Mouse (Mus musculus) Patski (cell line): Measurements from ENCODE around the gene Zdhhc6. TPM values are rescaled to one million over a fixed set of nuclear protein-coding genes. Genes with fewer than 3 reads are reported as not detected.

Experiments
- ATAC-seq: fragments of 100-300 bp; one replicate; pipeline ENCODE4 v1.8.0; 2021
- CTCF ChIA-PET: fragments of 350-600 bp; sonication (Branson Sonifier 250); formaldehyde crosslinking; loops from one replicate; lab custom pipeline; 2022; ENCODE audit warnings: inconsistent platforms; lab: Charles Lee
- POLR2A ChIA-PET: fragments of 350-600 bp; sonication (Branson Sonifier 250); formaldehyde crosslinking; loops from one replicate; lab custom pipeline; 2022; ENCODE audit warnings: antibody characterized with exemption, inconsistent platforms; lab: Charles Lee
- DNase-seq: peaks from one replicate; pipeline ENCODE4 v3.0.0-alpha.2; 2011; ENCODE audit warnings: low read depth, low spot score
- H3K27me3 ChIP-seq: fragments of 371-371 bp; one replicate; pipeline ENCODE4 v1.5.1; 2021
- CTCF ChIP-seq: fragments of 100-300 bp; IDR thresholded peaks from one replicate; pipeline ENCODE4 v1.5.1; 2021
- in situ Hi-C: fragments of 300-500 bp; cut with MboI; formaldehyde crosslinking; loops from 3 replicates; pipeline ENCODE4 v1.11.1; 2018; ENCODE audit warnings: low pct_unique_long_range_greater_than_20kb, mixed read lengths
- polyA plus RNA-seq: library from polyadenylated mRNA; unstranded; gene quantifications from one replicate; pipeline ENCODE4 v1.2.3, GENCODE M21; 2021

Zdhhc6 gene
- polyA plus RNA-seq, 1 experiment from 2014 or later: 85.5 TPM

GRCm38 (mm10) chr19:55336441-55336840 lies 20.6 kb upstream of the Zdhhc6 start:
- H3K27me3 ChIP-seq: no peaks in the 10 kb centered on the region
- no peak for DNase-seq
- in situ Hi-C loops: loop anchor here (5.0 to 10.0 kb wide), 4 partner anchors 556 to 916 kb away; no protein-coding TSS in a partner anchor
- POLR2A ChIA-PET: no interaction called here
- CTCF ChIA-PET: interaction anchor here (1.1 to 1.8 kb wide), 5 partner anchors 10 to 865 kb away, joined by 3 to 6 read pairs (median 4); no protein-coding TSS in a partner anchor
- ATAC-seq: no peak
- no peak for TF ChIP-seq CTCF

DNA sequence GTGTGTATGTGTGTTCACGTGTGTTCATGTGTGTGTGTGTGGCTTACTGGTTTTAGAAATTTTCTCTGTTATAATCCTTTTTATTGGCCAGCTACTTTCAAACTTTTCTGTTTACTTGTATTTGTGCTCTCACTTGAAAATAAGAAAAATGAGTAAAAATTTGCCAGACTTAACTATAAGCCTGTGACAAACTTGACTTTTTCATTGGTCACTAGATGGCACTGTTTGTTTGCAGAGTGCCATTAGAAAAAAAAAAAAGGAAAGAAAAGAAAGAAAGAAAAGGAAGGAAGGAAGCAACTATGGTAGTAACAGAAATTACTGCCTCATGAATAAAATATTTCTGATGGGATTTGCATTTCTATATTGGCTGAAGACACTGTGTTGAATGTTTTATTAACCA lies 20.0 kb upstream of the Zdhhc6 start:
- no peaks in the 10 kb centered on the region for H3K27me3 ChIP-seq
- in situ Hi-C loops: loop anchor here (5.0 to 10.0 kb wide), 4 partner anchors 556 to 916 kb away; no protein-coding TSS in a partner anchor
- TF ChIP-seq CTCF: peak; percentile 58
- DNase-seq: no peak
- ChIA-PET POLR2A (no interaction called here), CTCF (interaction anchor here (1.1 to 1.8 kb wide), 4 partner anchors 10 to 799 kb away, joined by 3 to 5 read pairs (median 4); no protein-coding TSS in a partner anchor)
- ATAC-seq: no peak

- peak; percentile 67 for ATAC-seq
- CTCF ChIA-PET: interaction anchor here (0.6 to 4.1 kb wide), 29 partner anchors 8 to 1532 kb away, joined by 3 to 19 read pairs (median 4); no protein-coding TSS in a partner anchor
- in situ Hi-C loops: loop anchor here (10.0 kb wide), 1 partner anchor 862 kb away; no protein-coding TSS in a partner anchor
- DNase-seq: no peak
- H3K27me3 ChIP-seq: no peaks in the 10 kb centered on the region
- TF ChIP-seq CTCF: peak; percentile 94
- POLR2A ChIA-PET: interaction anchor here (0.6 to 0.7 kb wide), 3 partner anchors 8 to 1000 kb away, joined by 4 to 9 read pairs (median 7); no protein-coding TSS in a partner anchor
Measured at GRCm38 (mm10) chr19:55332641-55333268, 16.9 kb upstream of the Zdhhc6 start.

- CTCF ChIA-PET: interaction anchor here (0.7 to 4.1 kb wide), 14 partner anchors 7 to 870 kb away, joined by 3 to 19 read pairs (median 7); no protein-coding TSS in a partner anchor
- POLR2A ChIA-PET: interaction anchor here (0.7 kb wide), 1 partner anchor 7 kb away, joined by 4 read pairs; no protein-coding TSS in a partner anchor
Measured at GRCm38 (mm10) chr19:55331776-55332175, 15.9 kb upstream of the Zdhhc6 start.

GRCm38 (mm10) chr19:55327510-55327909 lies 11.7 kb upstream of the Zdhhc6 start:
- no peak for DNase-seq
- in situ Hi-C loops: no loop called here
- CTCF ChIA-PET: no interaction called here
- no peak for ATAC-seq
- TF ChIP-seq CTCF: no peak
- H3K27me3 ChIP-seq: no peaks in the 10 kb centered on the region
- POLR2A ChIA-PET: interaction anchor here (0.8 kb wide), 1 partner anchor 22 kb away, joined by 3 read pairs; no protein-coding TSS in a partner anchor

More at GRCm38 (mm10) chr19:55331776-55332175, 15.9 kb upstream of the Zdhhc6 start:
- ATAC-seq (no peak), DNase-seq (no peak)
- in situ Hi-C loops: loop anchor here (10.0 kb wide), 1 partner anchor 863 kb away; no protein-coding TSS in a partner anchor
- no peaks in the 10 kb centered on the region for H3K27me3 ChIP-seq
- no peak for TF ChIP-seq CTCF

DNA sequence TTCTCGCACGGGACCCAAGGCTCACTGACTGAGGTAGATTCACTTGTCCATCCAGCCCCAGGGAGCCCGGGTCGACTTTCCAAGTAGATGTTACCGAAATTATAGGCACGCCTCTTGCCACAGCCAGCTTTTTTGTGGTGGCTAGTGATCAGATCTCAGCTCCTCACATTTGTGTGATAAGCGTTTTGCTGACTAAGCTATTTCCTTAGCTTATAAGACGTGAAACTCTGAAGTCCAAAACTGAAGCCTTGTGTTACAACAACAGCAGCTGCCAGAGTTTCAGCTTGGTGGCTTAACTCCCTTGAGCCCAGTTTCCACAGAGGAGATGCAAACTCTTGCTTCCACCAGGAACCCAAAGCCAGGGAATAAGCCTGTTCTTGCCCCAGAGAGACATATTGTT lies 6.8 kb upstream of the Zdhhc6 start:
- H3K27me3 ChIP-seq: no peaks in the 10 kb centered on the region
- ChIA-PET POLR2A (no interaction called here), CTCF (interaction anchor here (1.4 to 1.7 kb wide), 3 partner anchors 10 to 18 kb away, joined by 3 to 11 read pairs (median 3); no protein-coding TSS in a partner anchor)
- TF ChIP-seq CTCF: no peak
- DNase-seq: no peak
- in situ Hi-C loops: loop anchor here (25.0 kb wide), 1 partner anchor 1285 kb away; the partner anchor contains the start of gene Adra2a
- ATAC-seq: no peak

- DNase-seq (no peak), ATAC-seq (no peak)
- in situ Hi-C loops: loop anchor here (10.0 to 25.0 kb wide), 2 partner anchors 225 to 1282 kb away; partner anchors contain the start of gene Adra2a
- ChIA-PET POLR2A (no interaction called here), CTCF (interaction anchor here (1.3 to 2.9 kb wide), 2 partner anchors 13 to 16 kb away, joined by 5 to 14 read pairs; no protein-coding TSS in a partner anchor)
- TF ChIP-seq CTCF: no peak
- H3K27me3 ChIP-seq: no peaks in the 10 kb centered on the region
Measured at GRCm38 (mm10) chr19:55319521-55319920, 3.7 kb upstream of the Zdhhc6 start.

DNA sequence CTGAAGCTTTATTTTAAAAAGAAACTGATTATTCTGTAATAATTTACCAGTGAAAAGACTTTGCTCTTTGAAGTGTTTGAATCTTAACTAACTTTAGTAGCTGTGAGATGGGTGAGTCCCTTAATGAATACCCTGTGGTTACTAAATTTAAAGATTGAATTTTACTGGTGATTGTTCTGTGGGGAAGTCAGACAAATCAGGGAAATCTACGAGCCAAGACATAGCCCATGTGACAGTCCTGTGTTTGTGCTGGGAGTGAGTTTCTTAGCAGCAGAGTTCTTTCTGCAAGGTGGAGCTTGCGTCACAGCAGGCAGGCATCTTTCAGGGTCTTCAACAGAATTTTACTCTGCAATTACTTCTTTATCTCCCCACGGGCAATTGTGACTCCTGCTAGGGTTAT lies 3.2 kb upstream of the Zdhhc6 start:
- DNase-seq (no peak), ATAC-seq (no peak)
- no peak for TF ChIP-seq CTCF
- in situ Hi-C loops: loop anchor here (10.0 to 25.0 kb wide), 2 partner anchors 224 to 1282 kb away; partner anchors contain the start of gene Adra2a
- no peaks in the 10 kb centered on the region for H3K27me3 ChIP-seq
- ChIA-PET CTCF (interaction anchor here (1.3 to 2.9 kb wide), 2 partner anchors 13 to 17 kb away, joined by 5 to 14 read pairs; no protein-coding TSS in a partner anchor), POLR2A (no interaction called here)

DNA sequence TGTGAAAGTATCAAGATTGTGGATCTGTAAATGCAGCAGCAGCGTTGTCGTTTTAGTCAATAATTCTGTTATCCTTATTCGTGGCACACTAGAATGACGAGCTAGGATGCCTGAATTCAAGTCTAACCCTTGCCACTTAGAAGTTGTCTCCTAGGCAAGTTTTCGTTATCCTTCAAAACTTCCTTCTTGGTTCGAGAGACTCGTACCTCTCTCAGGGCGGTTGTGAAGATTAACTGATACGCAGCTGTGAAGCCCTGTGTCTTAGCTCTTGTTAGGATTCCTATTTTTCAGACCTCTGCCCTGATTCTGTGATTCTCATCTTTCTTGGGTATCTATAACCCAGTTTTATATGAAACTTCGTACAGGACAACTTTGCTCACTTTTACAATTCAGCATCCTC lies 1.1 kb upstream of the Zdhhc6 start:
- ATAC-seq (no peak), DNase-seq (no peak)
- CTCF ChIA-PET: interaction anchor here (0.7 to 1.5 kb wide), 5 partner anchors 8 to 64 kb away, joined by 3 to 8 read pairs (median 3); no protein-coding TSS in a partner anchor
- POLR2A ChIA-PET: interaction anchor here (0.6 to 1.4 kb wide), 4 partner anchors 8 to 111 kb away, joined by 3 to 7 read pairs (median 3); no protein-coding TSS in a partner anchor
- no peaks in the 10 kb centered on the region for H3K27me3 ChIP-seq
- no peak for TF ChIP-seq CTCF
- in situ Hi-C loops: loop anchor here (10.0 to 25.0 kb wide), 2 partner anchors 222 to 1280 kb away; partner anchors contain the start of gene Adra2a
